ENCODE assay signal across 9 mouse cellular contexts in genomic region chr5:91960606-91961254, GRCm38 (mm10). TPM values are rescaled to one million over a fixed set of nuclear protein-coding genes. Genes with fewer than 3 reads are reported as not detected.
DNase-seq lines count a peak whose midpoint lies in the region; ATAC-seq and TF ChIP-seq lines count a peak whose summit lies in the region.
"Had no signal": no experiment of that assay in that cellular context is flagged by ENCODE, and none has a peak within 500 bp of the region (broad histone marks: within the 10 kb centered on the region; RNA-seq: fewer than 3 reads in every experiment).

No protein-coding gene starts in this region.

- ATAC-seq in kidney, embryonic 16.5 days (ENCODE audit: low FRiP score, low TSS enrichment), result no peak
- no peak for ATAC-seq in heart, embryonic 15.5 days (replicated peaks; ENCODE audit: insufficient number of reproducible peaks, insufficient read depth, low FRiP score, low read depth)
- ATAC-seq in monocyte, adult 5-6 weeks (replicated peaks; ENCODE audit: insufficient number of reproducible peaks, low FRiP score, low TSS enrichment, poor library complexity, severe bottlenecking), result 0 out of 2 replicates have a peak, but pooled peaks have one; percentile 8

- TF ChIP-seq CTCF in brain, embryonic 14.5 days (IDR thresholded peaks at IDR 0.05; ENCODE audit: borderline replicate concordance, extremely low read depth, insufficient read depth, insufficient read length), result no peak
- no peak for TF ChIP-seq CTCF in liver, adult 2 months (IDR thresholded peaks at IDR 0.05; ENCODE audit: low read depth, low read length)

- peak overlapping the region; percentile 90 for H3K4me3 ChIP-seq in kidney, embryonic 16.5 days (ENCODE audit: low read length)
- H3K4me3 ChIP-seq in heart, embryonic 15.5 days, result peak overlapping the region; percentile 27
- H3K4me3 ChIP-seq in liver, adult 2 months (ENCODE audit: insufficient read depth, low read depth, low read length), result peak overlapping the region; percentile 18; the same call in 1 of the 2 replicates

- H3K36me3 ChIP-seq in kidney, embryonic 16.5 days (ENCODE audit: insufficient read depth, low read length), result peaks cover 13% of the 10 kb centered on the region
- peaks cover 12% of the 10 kb centered on the region for H3K36me3 ChIP-seq in heart, embryonic 15.5 days
- H3K36me3 ChIP-seq in liver, adult 2 months (ENCODE audit: control insufficient read depth, insufficient read depth, low read length), result peaks cover 12% of the 10 kb centered on the region

- no peak for DNase-seq in kidney, adult 18-20 months
- DNase-seq in brain, embryonic 14.5 days (ENCODE audit: low read depth), result peak; percentile 19
- peak; percentile 65 for DNase-seq in liver, adult 2 months (ENCODE audit: extremely low read depth, low read depth, low spot score)
- no peak for DNase-seq in left cerebral cortex, adult 18-20 months (ENCODE audit: low spot score in 2 of 2)
- no peak for DNase-seq in embryo, embryonic 10.5 days (ENCODE audit: low spot score)

- H3K9me3 ChIP-seq in kidney, embryonic 16.5 days (ENCODE audit: low read length), result no peaks in the 10 kb centered on the region
- H3K9me3 ChIP-seq in heart, embryonic 15.5 days (replicated peaks), result no peaks in the 10 kb centered on the region

- no peak for TF ChIP-seq POLR2A in brain, embryonic 14.5 days (IDR thresholded peaks at IDR 0.05; ENCODE audit: borderline replicate concordance, extremely low read depth, insufficient read depth, insufficient read length, poor library complexity, severe bottlenecking)
- no peak for TF ChIP-seq POLR2A in liver, adult 2 months (IDR thresholded peaks at IDR 0.05; ENCODE audit: extremely low read depth, insufficient read depth, low read length)

- WGBS in kidney, embryonic 16.5 days, result 67% methylated on average over 3 of the region's 3 CpGs
- WGBS in heart, embryonic 15.5 days, result 23% methylated on average over 3 of the region's 3 CpGs
- 12% methylated on average over 3 of the region's 3 CpGs for WGBS in liver, adult 2 months

- H3K79me2 ChIP-seq in liver, adult 2 months (ENCODE audit: control insufficient read depth, insufficient read depth, low read length), result peaks cover 14% of the 10 kb centered on the region; the same call in 1 of the 2 replicates

- peak overlapping the region; percentile 78 for H3K4me2 ChIP-seq in kidney, embryonic 16.5 days (replicated peaks; ENCODE audit: low read depth, low read length)
- peak overlapping the region; percentile 65 for H3K4me2 ChIP-seq in heart, embryonic 15.5 days

- no peaks in the 10 kb centered on the region for H3K27me3 ChIP-seq in kidney, embryonic 16.5 days (ENCODE audit: insufficient read depth, low read length)
- H3K27me3 ChIP-seq in heart, embryonic 15.5 days, result no peaks in the 10 kb centered on the region
- H3K27me3 ChIP-seq in liver, adult 2 months (ENCODE audit: control insufficient read depth, insufficient read depth, low read length), result no peaks in the 10 kb centered on the region

- 0 out of 2 replicates have a peak overlapping the region, but pooled peaks have one; percentile 18 for H3K9ac ChIP-seq in kidney, embryonic 16.5 days (replicated peaks; ENCODE audit: low read length)
- H3K9ac ChIP-seq in heart, embryonic 15.5 days, result peak overlapping the region; percentile 36
- peak overlapping the region; percentile 1; the same call in 1 of the 2 replicates for H3K9ac ChIP-seq in liver, adult 2 months (ENCODE audit: low read depth, low read length)

- peaks cover 25% of the 10 kb centered on the region for H3K4me1 ChIP-seq in kidney, embryonic 16.5 days (ENCODE audit: insufficient read depth, low read length)
- H3K4me1 ChIP-seq in heart, embryonic 15.5 days (replicated peaks), result peaks cover 30% of the 10 kb centered on the region
- peaks cover 13% of the 10 kb centered on the region for H3K4me1 ChIP-seq in liver, adult 2 months (ENCODE audit: control insufficient read depth, insufficient read depth, low read length)

- H3K27ac ChIP-seq in kidney, embryonic 16.5 days (ENCODE audit: low read length), result peak overlapping the region; percentile 1; the same call in 1 of the 2 replicates
- peak overlapping the region; percentile 99 for H3K27ac ChIP-seq in heart, embryonic 15.5 days
- H3K27ac ChIP-seq in liver, adult 2 months (replicated peaks; ENCODE audit: insufficient read depth, low read depth, low read length), result peak overlapping the region; percentile 76

RNA-seq across cellular contexts. Expression of gene Rchy1, which starts 2.1 kb away (rescaled TPM):
- 74.4 and 77.1 TPM in 2 replicates for polyA plus RNA-seq in kidney, embryonic 16.5 days (2015; fragmentation: Nextera tagmentation; extraction: Ambion mirVana)
- 53.6 and 58.8 TPM in 2 replicates for polyA plus RNA-seq in brain, embryonic 14.5 days (2012; rRNA removed)
- 57.7 and 63.1 TPM in 2 replicates for polyA plus RNA-seq in heart, embryonic 15.5 days (2015; fragmentation: Nextera tagmentation; extraction: Ambion mirVana)
- 22.9 and 25.6 TPM in 2 replicates for total RNA-seq in liver, adult 2 months (2014; rRNA removed)
- polyA plus RNA-seq in liver, adult 2 months (2012; rRNA removed), result 14.6 and 14.8 TPM in 2 replicates
- total RNA-seq in monocyte, adult 5-6 weeks (2017), result 68.7 to 110 TPM (median 81.9 TPM) in 3 replicates
- 10 to 100 TPM; 39.9 to 41.1 TPM for total RNA-seq in left cerebral cortex, adult 18-20 months (2021)

RNA-seq across cellular contexts. Expression of gene Odaph, which starts 26.5 kb away (rescaled TPM):
- polyA plus RNA-seq in kidney, embryonic 16.5 days (2015; fragmentation: Nextera tagmentation; extraction: Ambion mirVana), result not detected in 2 replicates
- polyA plus RNA-seq in brain, embryonic 14.5 days (2012; rRNA removed), result not detected in 2 replicates
- polyA plus RNA-seq in heart, embryonic 15.5 days (2015; fragmentation: Nextera tagmentation; extraction: Ambion mirVana), result not detected in 2 replicates
- total RNA-seq in liver, adult 2 months (2014; rRNA removed), result not detected in 2 replicates
- not detected in 2 replicates for polyA plus RNA-seq in liver, adult 2 months (2012; rRNA removed)
- 0.67 TPM in 1 of 3 replicates, not detected in the others for total RNA-seq in monocyte, adult 5-6 weeks (2017)
- not detected for total RNA-seq in left cerebral cortex, adult 18-20 months (2021)
- total RNA-seq: adrenal gland, adult 18-20 months had no signal

Comparison
In these comparisons a context has a peak if more than half of its experiments do, and no peak if none do; other contexts are left out.
1. H3K27ac ChIP-seq: peak in every context shown above with its lines; median percentile 99 in heart, embryonic 15.5 days; 76 in liver, adult 2 months; 1 in kidney, embryonic 16.5 days.
2. H3K4me3 ChIP-seq: peak in every context shown above with its lines; median percentile 90 in kidney, embryonic 16.5 days; 27 in heart, embryonic 15.5 days; 18 in liver, adult 2 months.
3. DNase-seq: peak in brain, embryonic 14.5 days (single experiment) and liver, adult 2 months (single experiment); none in kidney, adult 18-20 months (single experiment), left cerebral cortex, adult 18-20 months (0 of 2) and embryo, embryonic 10.5 days (single experiment).
4. Peak in every context shown above with its lines, with median percentiles within 50 percentile points of each other: H3K9ac ChIP-seq.